Mouse (Mus musculus): ENCODE measurements around the gene Prkar2b.

GRCm38 (mm10) chr12:32033536-32033935 lies 27.6 kb downstream of the Prkar2b start:
- no peak for TF ChIP-seq EP300 (IDR thresholded peaks at IDR 0.05; ENCODE audit: low read depth)
- TF ChIP-seq CTCF (IDR thresholded peaks at IDR 0.05; ENCODE audit: low read depth): no peak
